Mouse (Mus musculus) embryonic facial prominence, embryonic 13.5 days (tissue): ENCODE measurements around the gene Myadm. TPM values are rescaled to one million over a fixed set of nuclear protein-coding genes. Genes with fewer than 3 reads are reported as not detected.

Experiments
- ATAC-seq: fragments of 200-750 bp; cut with Nextera tagmentation; 2 replicates; pipeline ENCODE4 v1.8.0; 2017; ENCODE audit warnings: low read depth; ENCODE audit not compliant: insufficient number of reproducible peaks, insufficient read depth, low FRiP score, low TSS enrichment
- H3K27ac ChIP-seq: fragments of 300-500 bp; sonication (generic); 2 replicates; pipeline ENCODE4 v1.5.1; 2015; ENCODE audit warnings: moderate library complexity, mild to moderate bottlenecking, inconsistent platforms
- H3K27me3 ChIP-seq: fragments of 300-500 bp; sonication (generic); 2 replicates; pipeline ENCODE4 v1.6.1; 2015; ENCODE audit warnings: mild to moderate bottlenecking, inconsistent platforms
- H3K36me3 ChIP-seq: fragments of 300-500 bp; sonication (generic); 2 replicates; pipeline ENCODE4 v1.6.1; 2015; ENCODE audit warnings: mild to moderate bottlenecking, inconsistent platforms
- H3K4me1 ChIP-seq: fragments of 300-500 bp; sonication (generic); 2 replicates; pipeline ENCODE4 v1.6.1; 2015; ENCODE audit warnings: inconsistent platforms
- H3K4me2 ChIP-seq: fragments of 300-500 bp; sonication (generic); 2 replicates; pipeline ENCODE4 v1.6.1; 2015; ENCODE audit warnings: moderate library complexity, mild to moderate bottlenecking, inconsistent platforms
- H3K4me3 ChIP-seq: fragments of 300-500 bp; sonication (generic); 2 replicates; pipeline ENCODE4 v1.5.1; 2015; ENCODE audit warnings: mild to moderate bottlenecking, inconsistent platforms
- H3K9ac ChIP-seq: fragments of 300-500 bp; sonication (generic); 2 replicates; pipeline ENCODE4 v1.6.1; 2015; ENCODE audit warnings: mild to moderate bottlenecking, inconsistent platforms
- H3K9me3 ChIP-seq: fragments of 300-500 bp; sonication (generic); 2 replicates; pipeline ENCODE4 v1.6.1; 2016; ENCODE audit warnings: inconsistent platforms
- WGBS: fragments of 180-500 bp; shearing (Covaris S2); methylation state at CpG from one replicate; pipeline ENCODE4 v1.1.7; 2015; ENCODE audit warnings: mixed read lengths; 5-methylcytosine and 5-hydroxymethylcytosine counted together
- polyA plus RNA-seq: library from polyadenylated mRNA; unstranded; fragments of >200 nt; fragmentation: Nextera tagmentation; extraction: Ambion mirVana; gene quantifications from 2 replicates; pipeline ENCODE4 v1.2.1, GENCODE M21; 2015

Myadm gene
- polyA plus RNA-seq, 1 experiment from 2014 or later, result 43.3 TPM

- Histone ChIP-seq H3K9me3 (no peaks in the 10 kb centered on the region), H3K36me3 (peaks cover 8% of the 10 kb centered on the region), H3K4me1 (peaks cover 31% of the 10 kb centered on the region), H3K4me3 (peak overlapping the region; percentile 36), H3K27me3 (peaks cover 75% of the 10 kb centered on the region), H3K4me2 (peak overlapping the region; percentile 60), H3K9ac (0 out of 2 replicates have a peak overlapping the region, but pooled peaks have one; percentile 40), H3K27ac (no peak overlapping the region)
- 2% methylated on average over 23 of the region's 29 CpGs for WGBS
- peak; percentile 61; the same call in 1 of the 2 replicates for ATAC-seq
Measured at GRCm38 (mm10) chr7:3303276-3303781, 14.4 kb downstream of the Myadm start.

GRCm38 (mm10) chr7:3303789-3304188 is 14.9 kb downstream of the Myadm start:
- peaks cover 31% of the 10 kb centered on the region for H3K4me1 ChIP-seq
- ATAC-seq, result no peak
- WGBS, result 2% methylated on average over 12 of the region's 12 CpGs
- H3K36me3 ChIP-seq, result peaks cover 5% of the 10 kb centered on the region; the same call in 1 of the 2 replicates
- H3K9ac ChIP-seq, result 0 out of 2 replicates have a peak overlapping the region, but pooled peaks have one; percentile 40
- H3K4me3 ChIP-seq, result peak overlapping the region; percentile 36
- no peaks in the 10 kb centered on the region for H3K9me3 ChIP-seq
- H3K4me2 ChIP-seq, result peak overlapping the region; percentile 60
- no peak overlapping the region for H3K27ac ChIP-seq
- H3K27me3 ChIP-seq, result peaks cover 75% of the 10 kb centered on the region

GRCm38 (mm10) chr7:3304298-3304697 is 15.4 kb downstream of the Myadm start:
- H3K27ac ChIP-seq, result no peak overlapping the region
- H3K9ac ChIP-seq, result no peak overlapping the region
- peaks cover 75% of the 10 kb centered on the region for H3K27me3 ChIP-seq
- no peak overlapping the region for H3K4me3 ChIP-seq
- 4% methylated on average over 10 of the region's 10 CpGs for WGBS
- H3K4me2 ChIP-seq, result no peak overlapping the region
- no peak for ATAC-seq
- H3K9me3 ChIP-seq, result no peaks in the 10 kb centered on the region
- peaks cover 5% of the 10 kb centered on the region; the same call in 1 of the 2 replicates for H3K36me3 ChIP-seq
- H3K4me1 ChIP-seq, result peaks cover 31% of the 10 kb centered on the region

GRCm38 (mm10) chr7:3306400-3306799 is 17.5 kb downstream of the Myadm start:
- H3K4me3 ChIP-seq, result no peak overlapping the region
- peaks cover 31% of the 10 kb centered on the region for H3K4me1 ChIP-seq
- WGBS, result 72% methylated on average over 3 of the region's 3 CpGs
- ATAC-seq, result no peak
- H3K27me3 ChIP-seq, result peaks cover 58% of the 10 kb centered on the region
- no peak overlapping the region for H3K4me2 ChIP-seq
- no peaks in the 10 kb centered on the region for H3K36me3 ChIP-seq
- no peak overlapping the region for H3K9ac ChIP-seq
- no peak overlapping the region for H3K27ac ChIP-seq
- H3K9me3 ChIP-seq, result 0 out of 2 replicates have a peak, but pooled peaks cover 6% of the 10 kb centered on the region

GRCm38 (mm10) chr7:3308646-3309045 is 19.8 kb downstream of the Myadm start:
- peaks cover 36% of the 10 kb centered on the region for H3K27me3 ChIP-seq
- 57% methylated on average over 4 of the region's 4 CpGs for WGBS
- ATAC-seq, result no peak
- 0 out of 2 replicates have a peak, but pooled peaks cover 6% of the 10 kb centered on the region for H3K9me3 ChIP-seq
- H3K4me2 ChIP-seq, result no peak overlapping the region
- peaks cover 10% of the 10 kb centered on the region for H3K4me1 ChIP-seq
- no peaks in the 10 kb centered on the region for H3K36me3 ChIP-seq
- no peak overlapping the region for H3K27ac ChIP-seq
- no peak overlapping the region for H3K4me3 ChIP-seq
- H3K9ac ChIP-seq, result no peak overlapping the region

GRCm38 (mm10) chr7:3310233-3310632 is 21.4 kb downstream of the Myadm start:
- no peak overlapping the region for H3K27ac ChIP-seq
- no peak overlapping the region for H3K4me3 ChIP-seq
- 94% methylated on average over 7 of the region's 7 CpGs for WGBS
- no peak overlapping the region for H3K9ac ChIP-seq
- ATAC-seq, result no peak
- no peaks in the 10 kb centered on the region for H3K4me1 ChIP-seq
- no peaks in the 10 kb centered on the region for H3K36me3 ChIP-seq
- H3K9me3 ChIP-seq, result 0 out of 2 replicates have a peak, but pooled peaks cover 6% of the 10 kb centered on the region
- H3K4me2 ChIP-seq, result no peak overlapping the region
- H3K27me3 ChIP-seq, result peaks cover 20% of the 10 kb centered on the region

- no peaks in the 10 kb centered on the region for H3K36me3 ChIP-seq
- no peak overlapping the region for H3K27ac ChIP-seq
- no peak overlapping the region for H3K4me3 ChIP-seq
- no peak for ATAC-seq
- 87% methylated on average over 8 of the region's 8 CpGs for WGBS
- H3K9me3 ChIP-seq, result 0 out of 2 replicates have a peak, but pooled peaks cover 6% of the 10 kb centered on the region
- H3K27me3 ChIP-seq, result no peaks in the 10 kb centered on the region
- no peak overlapping the region for H3K9ac ChIP-seq
- H3K4me1 ChIP-seq, result no peaks in the 10 kb centered on the region
- no peak overlapping the region for H3K4me2 ChIP-seq
Measured at GRCm38 (mm10) chr7:3313571-3313970, 24.7 kb downstream of the Myadm start.

- ATAC-seq, result no peak
Measured at GRCm38 (mm10) chr7:3314121-3314520, 25.2 kb downstream of the Myadm start.

GRCm38 (mm10) chr7:3317704-3318103 is 28.8 kb downstream of the Myadm start:
- ATAC-seq, result no peak
- no peak overlapping the region for H3K4me3 ChIP-seq
- H3K27ac ChIP-seq, result no peak overlapping the region
- no peak overlapping the region for H3K4me2 ChIP-seq
- WGBS, result 33% methylated on average over 4 of the region's 4 CpGs
- no peaks in the 10 kb centered on the region for H3K36me3 ChIP-seq
- no peaks in the 10 kb centered on the region for H3K4me1 ChIP-seq
- no peak overlapping the region for H3K9ac ChIP-seq
- no peaks in the 10 kb centered on the region for H3K27me3 ChIP-seq
- H3K9me3 ChIP-seq, result no peaks in the 10 kb centered on the region

More at GRCm38 (mm10) chr7:3314121-3314520, 25.2 kb downstream of the Myadm start:
- H3K4me1 ChIP-seq, result no peaks in the 10 kb centered on the region
- 58% methylated on average over 5 of the region's 5 CpGs for WGBS
- no peak overlapping the region for H3K4me2 ChIP-seq
- no peaks in the 10 kb centered on the region for H3K27me3 ChIP-seq
- H3K9me3 ChIP-seq, result 0 out of 2 replicates have a peak, but pooled peaks cover 6% of the 10 kb centered on the region
- H3K4me3 ChIP-seq, result no peak overlapping the region
- H3K9ac ChIP-seq, result no peak overlapping the region
- H3K36me3 ChIP-seq, result no peaks in the 10 kb centered on the region
- no peak overlapping the region for H3K27ac ChIP-seq

- 56% methylated on average over 3 of the region's 3 CpGs for WGBS
- no peaks in the 10 kb centered on the region for H3K4me1 ChIP-seq
- no peak for ATAC-seq
- no peaks in the 10 kb centered on the region for H3K9me3 ChIP-seq
- no peaks in the 10 kb centered on the region for H3K27me3 ChIP-seq
- no peak overlapping the region for H3K4me2 ChIP-seq
- H3K4me3 ChIP-seq, result no peak overlapping the region
- no peak overlapping the region for H3K9ac ChIP-seq
- no peak overlapping the region for H3K27ac ChIP-seq
- no peaks in the 10 kb centered on the region for H3K36me3 ChIP-seq
Measured at GRCm38 (mm10) chr7:3320856-3321255, 32.0 kb downstream of the Myadm start.

GRCm38 (mm10) chr7:3323826-3324225 is 34.9 kb downstream of the Myadm start:
- ATAC-seq, result no peak
- Histone ChIP-seq H3K36me3 (no peaks in the 10 kb centered on the region), H3K27me3 (no peaks in the 10 kb centered on the region), H3K4me1 (no peaks in the 10 kb centered on the region), H3K4me3 (no peak overlapping the region), H3K27ac (no peak overlapping the region), H3K9ac (no peak overlapping the region), H3K4me2 (no peak overlapping the region), H3K9me3 (no peaks in the 10 kb centered on the region)
- WGBS, result 92% methylated on average over 1 of the region's 1 CpGs

GRCm38 (mm10) chr7:3327961-3328360 is 39.1 kb downstream of the Myadm start:
- H3K4me1 ChIP-seq, result peaks cover 12% of the 10 kb centered on the region
- no peak overlapping the region for H3K4me3 ChIP-seq
- H3K4me2 ChIP-seq, result no peak overlapping the region
- no peak overlapping the region for H3K9ac ChIP-seq
- no peaks in the 10 kb centered on the region for H3K9me3 ChIP-seq
- 63% methylated on average over 4 of the region's 4 CpGs for WGBS
- no peaks in the 10 kb centered on the region for H3K36me3 ChIP-seq
- H3K27ac ChIP-seq, result no peak overlapping the region
- no peak for ATAC-seq
- H3K27me3 ChIP-seq, result peaks cover 9% of the 10 kb centered on the region
